Mouse (Mus musculus) 416B (cell line): ENCODE results near the gene Ift88.
"Not testable (repeated sequence)": the region's sequence is repeated elsewhere in the genome, so short reads cannot be mapped to it uniquely, and the experiment has no call there.

Experiments
- DNase-seq: peaks from one replicate; pipeline ENCODE4 v3.0.0; 2011; ENCODE audit warnings: low read depth

Ift88 gene

DNA sequence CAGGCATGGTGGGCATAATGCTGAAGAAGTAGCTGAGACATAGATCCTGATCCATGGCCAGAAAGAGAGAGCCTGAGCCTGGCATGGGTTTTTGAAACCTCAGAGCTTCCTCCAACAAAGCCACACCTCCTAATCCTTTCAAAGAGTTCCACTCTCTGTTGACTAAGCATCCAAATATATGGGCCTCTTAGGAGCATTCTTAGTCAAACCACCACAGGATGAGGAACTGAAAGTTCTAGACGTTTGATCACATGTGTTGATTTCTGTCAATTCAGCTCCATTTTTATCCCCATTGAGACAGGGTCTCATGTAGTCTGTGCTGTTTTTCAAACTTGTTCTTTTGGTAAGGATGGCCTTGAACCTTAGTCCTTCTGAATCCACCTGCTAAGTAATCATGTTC is 28.7 kb downstream of the Ift88 start:
- peak; percentile 11 for DNase-seq

DNA sequence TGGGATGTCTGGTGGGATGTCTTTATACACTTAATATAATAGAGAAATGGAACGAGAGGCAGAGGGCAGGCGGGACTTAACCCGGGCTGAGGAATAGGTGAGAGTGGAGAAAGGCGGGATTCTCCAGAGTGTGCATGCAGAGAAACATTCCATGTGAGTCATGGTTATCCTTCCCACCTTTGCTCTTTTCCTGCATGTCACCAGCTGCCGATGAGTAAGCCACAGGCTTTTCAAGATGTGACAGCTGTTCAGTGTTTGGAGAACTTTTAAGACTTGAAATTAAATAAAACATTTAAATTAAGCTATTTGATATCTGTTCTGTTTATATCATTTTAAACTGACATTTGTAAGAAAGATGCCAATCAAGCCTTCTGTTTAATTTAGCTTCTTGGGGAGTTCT is 36.0 kb downstream of the Ift88 start:
- DNase-seq: no peak

DNA sequence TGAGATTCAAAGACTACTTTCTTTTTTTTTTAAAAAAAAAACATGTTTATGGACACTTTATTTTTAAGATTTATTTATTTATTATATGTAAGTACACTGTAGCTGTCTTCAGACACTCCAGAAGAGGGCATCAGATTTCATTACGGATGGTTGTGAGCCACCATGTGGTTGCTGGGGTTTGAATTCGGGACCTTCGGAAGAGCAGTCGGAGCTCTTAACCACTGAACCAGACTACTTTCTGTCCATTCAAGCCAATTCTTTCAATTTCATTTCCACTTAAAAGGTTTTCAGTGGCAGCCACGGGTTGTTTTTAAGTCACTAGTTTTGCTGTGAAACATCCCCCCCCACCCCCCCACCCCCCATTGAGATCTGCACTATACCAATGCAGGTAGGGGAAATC is 36.5 kb downstream of the Ift88 start:
- not testable (repeated sequence) for DNase-seq

DNA sequence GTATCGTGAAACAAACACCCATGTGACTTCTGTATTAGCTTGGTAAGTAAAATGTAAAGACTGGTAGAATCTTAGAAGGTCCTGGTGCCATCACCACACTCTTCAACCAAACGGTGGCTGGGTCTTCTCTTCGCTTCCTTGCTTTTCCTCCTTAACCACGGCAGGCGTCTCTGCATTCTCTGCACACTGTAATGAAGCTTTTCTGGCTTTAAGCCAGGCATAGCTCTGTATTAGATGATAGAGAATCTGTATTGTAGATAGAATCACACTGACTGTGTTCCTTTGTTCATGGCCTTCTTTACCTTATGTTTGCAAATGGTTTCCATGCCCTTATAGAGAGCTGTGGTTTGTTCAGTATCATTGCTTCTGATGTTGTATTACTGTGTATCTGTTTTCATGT is 39.0 kb downstream of the Ift88 start:
- DNase-seq: no peak

DNA sequence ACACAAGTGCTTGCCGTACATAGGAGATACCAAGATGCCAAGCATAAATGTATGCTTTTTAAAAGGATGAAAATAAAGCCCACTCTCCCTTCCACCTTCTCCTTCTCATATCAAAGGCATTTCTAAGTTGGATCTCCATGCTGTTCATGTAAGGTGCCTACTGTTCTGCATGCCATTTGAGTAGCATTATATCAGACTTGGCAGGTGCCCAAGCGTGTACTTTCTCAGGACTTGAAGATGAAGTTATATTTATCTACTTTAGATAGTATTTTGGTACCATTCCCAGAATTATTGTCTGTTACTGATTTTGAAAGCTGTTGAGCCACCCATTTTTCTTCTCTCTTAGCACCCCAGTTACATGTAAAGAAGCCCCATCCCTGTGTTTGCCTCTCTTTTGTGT is 51.2 kb downstream of the Ift88 start:
- DNase-seq: no peak

DNA sequence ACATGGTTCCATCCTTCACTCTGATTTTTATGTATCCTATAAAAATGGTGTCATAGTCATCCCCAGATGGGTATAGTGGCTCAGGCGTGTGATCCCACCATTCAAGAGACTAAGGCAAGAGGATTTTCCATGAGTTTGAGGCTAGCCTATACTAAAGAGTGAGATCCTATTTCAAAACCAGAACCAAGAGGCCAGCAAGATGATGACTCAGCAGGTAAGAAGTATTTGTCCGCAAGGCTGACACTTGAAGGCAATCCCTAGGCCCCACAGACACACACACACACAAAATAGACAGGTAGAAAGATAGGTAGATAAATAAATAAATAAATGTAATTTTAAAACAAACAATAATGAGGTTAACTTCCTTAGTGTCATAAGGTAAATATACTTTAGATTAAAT is 58.4 kb downstream of the Ift88 start:
- no peak for DNase-seq

DNA sequence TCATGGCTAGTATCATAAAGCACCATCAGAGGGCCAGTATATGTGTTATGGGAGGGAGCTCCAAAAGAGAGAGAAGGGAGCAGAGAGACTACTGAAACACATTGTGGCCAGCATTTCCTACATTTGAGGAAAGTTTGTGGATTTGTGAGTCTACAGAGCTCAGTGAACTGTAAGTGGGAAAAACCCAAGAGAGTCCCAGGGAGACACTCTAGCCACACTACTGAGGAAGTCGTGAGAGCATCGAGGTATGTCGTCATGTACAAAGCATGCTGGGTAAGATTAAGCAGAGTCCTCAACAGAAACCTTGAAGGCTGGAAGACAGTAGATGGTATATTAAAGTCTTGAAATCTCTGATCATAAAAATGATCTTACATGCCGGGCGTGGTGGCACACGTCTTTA is 60.3 kb downstream of the Ift88 start:
- no peak for DNase-seq

DNA sequence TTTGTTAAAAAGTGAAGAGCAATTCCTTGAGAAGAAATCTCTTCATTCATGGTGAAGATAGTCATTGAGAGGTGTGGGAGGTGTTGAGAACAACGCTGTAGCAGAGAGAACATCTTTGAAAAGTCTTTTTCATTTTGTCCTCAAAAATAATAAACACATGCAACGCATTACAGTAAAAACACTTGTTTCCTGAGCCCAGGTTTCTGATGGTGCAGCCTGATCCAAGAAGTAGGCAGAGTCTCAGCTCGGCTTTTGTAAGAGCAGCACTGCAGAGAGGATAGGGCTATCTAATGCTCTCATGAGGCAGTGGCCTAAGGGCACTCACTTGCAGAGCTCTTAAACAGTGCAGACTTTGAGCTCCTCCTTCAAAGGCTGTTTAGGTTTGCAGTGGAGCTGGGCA is 65.8 kb downstream of the Ift88 start:
- no peak for DNase-seq

DNA sequence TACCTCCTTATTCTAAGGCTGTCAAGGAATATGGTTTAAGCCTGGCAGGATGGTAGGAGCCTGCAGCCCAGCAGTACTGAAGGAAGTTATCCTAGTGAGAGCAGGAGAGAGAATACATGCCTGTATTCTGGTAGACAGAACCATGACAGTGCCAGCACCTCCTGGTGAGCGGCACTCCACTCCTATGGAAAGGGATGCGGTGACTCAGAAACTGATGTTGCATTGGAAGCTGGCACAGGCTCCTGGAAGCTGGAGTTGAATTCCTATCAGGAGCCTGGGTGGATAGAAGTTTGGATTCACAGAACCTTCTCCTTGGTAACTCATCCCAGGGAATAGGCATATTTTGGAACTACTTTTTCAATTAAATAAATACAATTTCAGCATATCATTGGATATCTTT is 70.0 kb downstream of the Ift88 start:
- no peak for DNase-seq

DNA sequence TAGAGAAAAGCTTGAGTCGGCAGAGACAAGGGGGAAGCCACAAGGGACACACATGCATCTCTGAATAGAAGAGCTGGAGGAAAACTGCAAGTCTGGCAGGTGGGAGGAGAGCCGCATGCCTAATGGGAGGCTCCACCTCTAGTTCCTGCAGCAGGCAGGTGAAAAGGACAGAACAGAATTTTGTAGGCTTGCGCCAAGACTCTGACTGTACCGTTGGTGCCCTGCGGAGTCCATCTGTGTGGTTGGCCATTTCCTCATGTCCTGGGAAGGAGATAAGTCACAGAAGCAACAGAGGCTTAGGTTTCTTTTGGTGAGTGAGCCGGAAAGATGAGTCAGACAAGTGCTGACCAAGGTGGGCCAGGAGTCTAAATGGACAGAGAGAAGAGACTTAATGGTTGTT is 79.9 kb downstream of the Ift88 start:
- peak; percentile 68 for DNase-seq

DNA sequence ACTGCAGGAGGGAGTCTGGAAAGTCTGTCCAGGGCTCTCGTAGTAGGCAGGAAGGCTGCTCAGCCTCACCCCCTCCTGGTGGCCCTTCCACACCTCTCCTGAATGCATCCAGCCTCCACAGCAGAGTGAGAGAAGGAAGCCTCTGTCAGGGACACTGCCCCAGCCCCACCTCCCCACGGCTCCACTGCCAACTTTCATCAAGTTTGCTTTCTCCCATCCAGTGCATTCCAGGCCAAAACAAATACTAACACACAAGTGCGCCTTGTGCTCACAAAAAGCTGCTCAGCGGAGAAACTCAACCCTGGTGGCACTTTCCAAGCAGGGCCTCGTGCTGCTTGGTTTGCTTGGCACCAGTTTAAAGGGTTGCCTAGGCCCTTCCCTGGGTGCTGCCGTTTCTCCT is 85.7 kb downstream of the Ift88 start:
- no peak for DNase-seq

DNA sequence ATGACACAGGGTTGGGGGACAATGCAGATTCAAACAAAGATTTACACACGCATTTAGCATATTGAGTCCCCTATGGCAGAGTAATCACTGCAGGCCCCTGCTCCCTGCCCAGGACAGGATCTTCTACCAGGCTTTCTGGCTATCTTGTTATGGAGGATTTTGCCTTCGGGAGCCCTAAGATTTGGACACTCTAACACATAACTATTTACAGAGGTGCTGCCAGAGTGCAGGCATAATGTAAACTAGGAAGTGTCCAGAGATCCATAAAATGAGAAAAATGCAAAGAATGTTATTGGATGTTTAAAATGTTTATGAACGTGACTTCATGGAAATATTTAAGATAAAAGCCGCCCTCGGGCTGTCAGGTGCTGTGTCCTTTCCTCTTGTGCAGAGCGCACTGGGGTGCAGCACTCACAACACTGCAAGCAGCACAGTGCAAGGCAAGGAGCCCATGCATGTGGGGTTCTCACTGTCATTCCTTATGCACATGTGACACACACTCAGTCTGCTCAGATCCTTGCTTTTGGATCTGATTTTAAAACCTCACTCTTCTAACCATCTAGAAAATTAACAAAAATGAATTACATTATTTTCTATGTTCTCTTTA is 91.4 kb downstream of the Ift88 start:
- DNase-seq: no peak

DNA sequence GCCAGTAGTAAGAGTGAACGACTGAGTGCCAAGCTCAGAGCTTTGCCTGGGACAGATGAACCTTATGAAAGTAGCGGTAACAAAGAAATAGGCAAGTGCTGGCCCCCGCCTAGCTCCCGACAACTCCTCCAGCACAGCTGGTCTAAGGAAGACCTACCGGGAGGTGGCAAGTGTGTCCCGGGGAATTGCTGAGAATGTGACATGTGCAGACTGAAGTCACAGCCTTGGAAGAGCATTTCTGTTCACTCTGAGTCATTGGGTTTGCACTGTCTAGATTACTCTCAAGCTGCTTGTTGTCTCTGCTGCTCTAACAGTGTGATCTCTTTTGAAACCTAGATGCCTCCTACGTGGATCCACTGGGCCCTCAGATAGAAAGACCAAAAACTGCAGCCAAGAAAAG is 93.1 kb downstream of the Ift88 start:
- DNase-seq: no peak

DNA sequence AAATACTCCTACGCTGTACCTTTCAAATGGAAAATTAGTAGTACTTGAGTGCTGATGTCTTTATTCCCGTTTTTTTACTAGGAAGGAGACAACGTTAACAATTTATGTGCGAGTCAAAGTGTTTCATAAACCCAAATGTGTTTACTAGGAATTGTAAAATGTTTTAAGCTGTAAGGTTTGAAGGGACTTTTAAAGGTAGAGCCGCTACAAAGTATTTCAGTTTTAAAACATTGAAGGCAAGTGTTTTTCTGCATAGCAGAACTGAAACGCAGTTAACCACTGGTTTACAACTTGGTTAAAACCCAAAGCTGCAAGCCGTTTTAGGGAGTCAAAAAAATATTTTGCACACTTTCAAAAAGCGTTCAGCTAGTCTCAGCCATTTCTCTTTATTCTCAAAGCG is 99.9 kb downstream of the Ift88 start:
- no peak for DNase-seq

DNA sequence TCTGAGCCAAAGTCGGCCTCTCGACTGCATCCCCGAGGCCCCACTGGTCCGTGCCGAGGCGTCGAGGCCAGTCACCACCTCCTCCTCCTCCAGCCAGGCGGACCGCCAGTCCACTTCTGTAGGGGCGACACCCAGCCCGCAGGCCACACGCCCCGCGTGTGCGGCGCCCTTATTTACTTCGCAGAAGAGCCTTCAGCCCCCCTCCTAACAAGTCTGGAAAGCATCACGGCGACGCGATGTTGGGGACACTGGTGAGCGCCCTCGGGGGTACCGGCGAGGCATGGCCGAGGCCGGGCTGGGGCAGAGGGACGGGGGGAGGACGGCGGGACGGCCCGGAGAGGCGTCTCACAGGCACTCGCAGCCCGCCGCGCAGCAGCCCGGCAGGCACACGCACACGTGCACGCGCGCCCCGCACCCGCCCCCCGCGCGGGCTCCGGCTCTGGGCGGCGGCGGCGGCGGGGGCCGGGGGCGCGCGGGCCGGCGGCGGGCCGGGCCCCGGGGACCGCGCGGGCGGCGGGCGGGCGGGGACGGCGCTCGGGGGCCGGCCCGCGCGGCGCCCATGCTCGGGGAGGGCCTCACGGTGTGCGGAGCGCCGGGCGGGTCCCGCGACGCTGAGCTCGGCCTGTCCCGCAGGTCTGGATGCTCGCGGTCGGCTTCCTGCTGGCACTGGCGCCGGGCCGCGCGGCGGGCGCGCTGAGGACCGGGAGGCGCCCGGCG is 101.0 kb downstream of the Ift88 start, which contains the start of gene Il17d:
TSS of gene Il17d (plus strand) at position 107 of the 717 bp plus-strand sequence.
- no peak for DNase-seq

DNA sequence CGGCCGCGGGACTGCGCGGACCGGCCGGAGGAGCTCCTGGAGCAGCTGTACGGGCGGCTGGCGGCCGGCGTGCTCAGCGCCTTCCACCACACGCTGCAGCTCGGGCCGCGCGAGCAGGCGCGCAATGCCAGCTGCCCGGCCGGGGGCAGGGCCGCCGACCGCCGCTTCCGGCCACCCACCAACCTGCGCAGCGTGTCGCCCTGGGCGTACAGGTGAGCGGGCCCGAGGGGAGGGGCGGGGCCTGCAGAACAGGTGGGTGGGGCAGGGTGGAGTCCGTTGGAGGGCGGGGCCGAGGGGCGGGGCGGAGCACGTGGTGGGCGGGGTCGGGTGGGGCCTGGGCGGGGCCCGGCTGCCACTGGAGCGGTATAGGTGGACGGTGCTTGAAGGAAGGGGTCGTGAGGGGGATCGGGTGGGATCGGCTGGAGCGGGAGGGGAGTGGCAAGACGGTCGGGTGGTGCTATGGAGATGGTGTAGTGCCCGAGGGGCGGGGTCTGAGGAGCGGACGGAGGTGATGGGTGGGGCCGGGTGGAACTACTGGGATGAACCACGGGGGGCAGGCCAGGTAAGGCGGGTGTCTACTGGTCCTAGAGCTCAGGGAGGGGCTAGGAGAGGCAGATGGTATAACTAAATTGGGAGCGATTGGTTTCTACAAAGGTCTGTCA is 101.7 kb downstream of the Ift88 start:
- peak; percentile 74 for DNase-seq

DNA sequence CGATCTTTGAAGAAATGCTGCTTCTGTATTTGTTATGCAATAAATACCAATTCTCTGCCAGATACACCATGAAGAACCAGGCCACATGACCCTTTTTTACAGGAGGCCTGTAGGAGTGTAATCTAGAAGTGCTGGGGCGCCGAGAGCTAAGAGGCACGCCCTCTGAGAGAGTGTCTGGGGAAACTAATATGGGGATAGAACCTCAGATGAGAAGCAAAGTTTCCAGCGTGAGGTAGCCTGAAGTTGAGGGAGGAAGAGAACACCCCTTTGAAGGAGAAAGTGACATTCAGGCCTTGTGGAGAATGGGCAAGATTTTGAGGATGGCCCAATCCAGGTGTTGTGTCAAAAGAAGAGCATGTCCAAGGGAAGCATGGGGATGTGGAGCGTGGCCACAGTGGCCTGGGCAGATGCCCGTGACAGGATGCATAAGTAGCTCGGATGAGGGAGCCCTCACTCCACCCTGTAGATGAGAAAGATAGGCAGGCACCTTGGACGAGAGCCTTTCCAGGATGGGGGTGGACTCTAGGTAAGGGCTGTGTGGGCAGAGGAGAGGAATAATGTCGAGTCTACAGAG is 102.3 kb downstream of the Ift88 start:
- DNase-seq: no peak

DNA sequence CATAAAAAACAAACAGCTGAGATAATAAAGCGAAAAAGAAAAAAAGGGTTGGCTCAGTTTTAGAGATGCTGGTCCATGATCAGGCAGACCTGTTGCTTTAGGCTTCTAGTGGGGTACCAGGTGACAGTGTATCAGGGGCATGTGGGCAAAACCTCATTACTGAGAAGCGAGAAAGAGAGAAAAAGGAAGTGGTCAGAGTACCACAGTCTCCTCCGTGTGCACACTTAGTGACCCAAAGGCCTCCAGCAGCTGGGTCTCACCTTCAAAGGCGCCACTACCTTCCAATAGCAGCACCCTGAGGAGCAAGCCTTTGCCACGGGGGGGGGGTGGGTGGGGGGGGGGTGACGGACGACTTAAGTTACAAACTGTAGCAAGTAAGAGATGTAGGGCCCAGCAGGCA is 103.3 kb downstream of the Ift88 start:
- DNase-seq: peak; percentile 43

DNA sequence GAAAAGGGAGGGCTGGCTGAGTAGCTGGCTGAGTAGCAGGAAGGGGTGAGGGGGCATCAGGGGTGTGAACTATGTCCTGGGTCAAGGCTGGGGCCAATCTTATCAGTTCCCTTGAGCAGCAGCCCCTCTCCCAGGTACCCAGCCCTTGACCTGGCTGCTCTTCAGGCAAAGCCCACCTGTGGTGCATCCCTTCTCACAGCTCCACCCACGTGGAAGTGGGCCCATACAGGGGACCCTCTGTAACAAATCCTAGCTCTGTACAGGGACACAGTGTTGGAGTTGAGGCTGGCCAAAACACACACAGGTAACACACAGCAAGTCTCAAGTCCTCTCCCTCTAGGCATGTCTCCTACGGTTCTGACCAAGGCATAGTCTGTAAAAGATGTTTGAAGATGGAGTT is 103.7 kb downstream of the Ift88 start:
- DNase-seq: no peak

DNA sequence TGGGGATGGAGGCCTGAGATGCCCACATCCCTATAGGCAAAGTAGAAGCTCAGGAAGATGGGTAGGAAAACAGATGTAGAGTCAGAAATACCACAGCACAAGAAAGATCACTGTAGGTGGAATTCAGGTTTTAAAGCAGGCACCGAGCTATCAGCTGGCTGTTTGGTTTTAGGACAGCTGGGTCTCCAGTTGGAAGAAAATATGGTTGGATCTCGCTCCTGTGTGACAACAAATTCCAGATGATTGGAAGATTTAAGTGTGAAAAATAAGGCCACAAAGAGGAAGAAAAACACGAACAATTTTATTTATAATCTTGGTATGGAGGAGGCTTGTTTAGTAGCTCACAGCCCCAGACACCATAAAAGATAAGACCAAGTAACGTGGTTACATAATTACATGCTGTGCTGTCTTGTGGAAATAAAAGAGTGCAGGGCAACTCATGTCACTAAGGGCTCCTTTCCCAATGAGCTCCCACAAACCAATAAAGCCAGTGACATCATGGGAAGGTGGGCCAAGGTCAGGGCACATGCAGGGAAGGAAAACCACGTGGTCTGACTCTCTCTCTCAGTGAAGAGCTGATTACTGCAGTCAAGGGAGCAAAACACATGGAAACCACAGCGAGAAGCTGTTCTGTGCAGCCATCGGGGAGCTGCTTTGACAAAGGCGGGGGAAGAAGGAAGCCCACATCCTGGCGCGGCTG is 105.4 kb downstream of the Ift88 start:
- peak; percentile 80 for DNase-seq

DNA sequence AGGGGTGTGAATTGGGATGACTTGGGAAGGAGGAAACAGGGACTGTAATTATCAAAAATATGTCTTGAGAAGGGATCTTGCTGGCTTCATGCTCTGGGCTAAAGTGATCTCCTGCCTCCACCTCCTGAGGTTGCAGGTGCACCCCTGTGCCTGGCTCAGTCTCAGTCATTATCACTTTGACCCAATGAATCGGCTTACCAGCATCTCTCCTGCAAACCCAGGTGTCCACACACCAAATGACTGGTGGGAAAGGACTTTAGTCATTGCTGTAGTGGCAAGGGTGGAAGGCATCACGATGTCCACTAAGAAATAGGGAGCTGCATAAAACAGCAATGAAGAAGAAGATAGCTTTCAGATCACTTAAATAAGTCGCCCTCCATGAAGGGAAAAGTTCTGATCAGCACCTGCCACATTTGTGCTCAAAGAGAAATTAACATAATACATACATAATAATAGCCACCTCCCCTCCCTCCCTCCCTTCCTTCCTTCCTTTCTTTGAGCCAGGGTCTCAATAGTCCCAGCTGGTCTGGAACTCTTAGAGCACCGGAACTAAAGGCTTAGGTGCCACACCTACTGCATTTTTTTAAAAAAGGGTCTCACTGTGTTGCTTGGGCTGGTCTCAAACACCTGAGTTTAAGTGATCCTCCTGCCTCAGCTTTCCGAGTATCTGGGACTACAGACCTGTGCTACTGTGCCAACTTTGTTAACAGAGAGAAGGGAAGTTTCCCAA is 106.1 kb downstream of the Ift88 start:
- no peak for DNase-seq

DNA sequence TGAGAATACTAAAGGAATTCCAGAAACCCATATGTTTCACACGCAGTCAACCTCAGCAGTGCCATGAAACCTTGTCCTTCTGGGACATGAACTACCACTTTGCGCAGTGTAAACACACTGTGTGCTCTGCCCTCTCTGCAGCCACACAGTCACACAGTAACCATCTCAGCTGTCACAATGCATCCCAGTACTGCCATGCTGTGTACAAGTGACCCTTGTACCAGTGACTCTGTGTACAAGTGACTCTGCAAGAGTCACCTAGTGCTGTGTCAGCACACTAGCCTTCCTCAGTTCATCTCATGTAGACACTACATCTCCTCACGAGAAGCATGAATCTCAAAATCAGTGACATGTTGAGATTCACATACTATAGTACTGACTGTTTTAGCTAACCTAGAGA is 108.7 kb downstream of the Ift88 start:
- DNase-seq: no peak
